Mouse (Mus musculus): ENCODE data around the gene Egfl7. TPM values are rescaled to one million over a fixed set of nuclear protein-coding genes. Genes with fewer than 3 reads are reported as not detected.

The Egfl7 gene
- total RNA-seq, 2 experiments from 2014 or later, result 53.5 to 59.7 TPM

DNA sequence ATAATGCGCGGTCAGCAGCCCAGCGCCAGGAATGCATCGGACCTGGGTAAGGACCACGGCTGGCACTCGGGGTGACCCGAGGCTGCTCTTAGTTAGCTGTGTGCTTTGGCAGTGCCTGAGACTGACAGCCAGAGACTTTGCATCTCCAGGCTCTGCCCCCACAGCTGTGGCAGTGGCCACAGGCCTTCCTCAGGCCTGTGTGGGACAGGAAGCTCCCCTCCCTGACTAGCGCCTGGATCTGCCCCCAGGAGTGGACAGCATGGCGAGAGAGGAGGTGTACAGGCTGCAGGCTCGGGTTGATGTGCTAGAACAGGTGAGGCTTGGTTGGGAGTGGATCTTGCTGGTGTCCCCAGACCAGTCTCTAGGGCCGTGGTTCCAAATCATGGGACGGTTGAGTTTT is 11.6 kb downstream of the Egfl7 start:
- no peak for DNase-seq (ENCODE audit: low spot score in 2 of 2)

DNA sequence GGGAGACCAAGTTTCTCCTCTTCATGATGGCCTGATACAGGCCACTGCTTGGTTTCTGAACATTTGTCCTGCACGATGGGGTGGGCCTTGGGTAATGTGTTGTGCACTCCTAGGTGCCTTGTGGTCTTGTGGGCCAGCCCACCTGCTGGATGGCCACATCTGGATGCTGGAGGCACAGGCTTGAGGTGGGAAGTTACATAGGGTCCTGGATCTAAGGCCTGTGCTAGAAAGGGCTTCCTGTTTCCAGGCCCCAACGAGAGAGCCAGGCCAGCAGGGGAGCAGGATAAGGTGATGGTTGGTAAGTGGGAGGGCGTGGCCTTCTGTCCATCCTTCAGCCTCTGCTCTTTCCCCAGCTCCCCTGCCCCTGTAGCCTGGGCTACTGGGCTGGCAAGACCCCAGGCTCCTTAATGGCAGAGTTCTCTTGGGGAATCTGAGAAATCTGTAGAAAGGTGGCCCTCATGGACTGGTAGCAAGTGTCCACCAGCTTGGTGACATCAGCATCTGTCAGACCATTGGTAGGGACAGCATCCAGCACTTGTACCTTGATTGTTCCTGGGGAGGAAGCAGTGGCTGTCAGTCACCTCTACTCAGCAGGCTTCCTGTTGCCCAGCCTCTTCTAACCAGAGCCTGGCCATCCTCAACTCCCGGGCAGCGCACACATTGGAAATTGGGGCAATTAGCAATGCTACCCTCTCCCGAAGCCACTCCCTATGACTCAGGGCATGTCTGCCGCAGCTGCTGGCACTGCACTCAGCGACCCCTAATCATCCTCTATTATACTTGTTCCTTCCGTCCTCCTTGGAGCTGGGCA is 13.6 kb downstream of the Egfl7 start:
- no peak for DNase-seq (ENCODE audit: low spot score in 2 of 2)

DNA sequence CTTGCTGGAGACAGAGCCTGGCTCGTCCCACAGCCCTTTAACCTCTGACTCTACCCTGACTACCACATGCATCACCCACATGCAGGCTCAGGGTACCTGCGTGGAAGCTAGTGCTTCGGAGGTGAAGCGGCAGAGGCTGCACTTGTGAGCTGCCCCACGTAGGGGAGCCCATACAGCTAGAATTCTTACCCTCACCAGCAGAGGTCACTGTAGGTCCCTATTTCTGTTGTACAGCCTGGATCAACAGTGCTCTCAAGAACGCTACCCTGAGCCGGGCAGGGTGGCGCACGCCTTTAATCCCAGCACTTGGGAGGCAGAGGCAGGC is 14.2 kb downstream of the Egfl7 start:
- peak in 1 of 2 experiments; percentile 45 for DNase-seq (ENCODE audit: low spot score in 2 of 2)

DNA sequence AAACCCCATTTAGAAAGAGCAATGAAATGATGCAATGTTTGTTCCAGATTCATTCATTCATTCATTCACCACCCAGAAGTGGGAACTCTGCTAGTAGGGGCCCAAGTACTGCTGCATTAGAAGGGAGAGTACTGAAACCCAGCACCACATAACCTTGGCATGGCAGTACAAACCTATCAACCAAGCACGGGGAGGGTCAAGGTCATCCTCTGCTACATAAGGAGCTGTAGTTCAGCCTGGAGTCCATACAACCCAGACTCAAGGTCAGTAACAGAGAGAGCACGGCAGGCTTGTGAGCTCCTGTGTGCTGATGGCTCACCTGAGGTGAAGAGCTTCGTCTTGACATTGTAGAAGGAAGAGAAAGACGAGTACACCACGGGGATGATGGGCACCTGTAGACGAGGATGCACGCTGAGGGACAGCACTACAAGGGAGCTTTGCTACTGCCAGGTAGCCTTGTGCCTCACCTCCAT is 14.7 kb downstream of the Egfl7 start:
- no peak for DNase-seq (ENCODE audit: low spot score in 2 of 2)

DNA sequence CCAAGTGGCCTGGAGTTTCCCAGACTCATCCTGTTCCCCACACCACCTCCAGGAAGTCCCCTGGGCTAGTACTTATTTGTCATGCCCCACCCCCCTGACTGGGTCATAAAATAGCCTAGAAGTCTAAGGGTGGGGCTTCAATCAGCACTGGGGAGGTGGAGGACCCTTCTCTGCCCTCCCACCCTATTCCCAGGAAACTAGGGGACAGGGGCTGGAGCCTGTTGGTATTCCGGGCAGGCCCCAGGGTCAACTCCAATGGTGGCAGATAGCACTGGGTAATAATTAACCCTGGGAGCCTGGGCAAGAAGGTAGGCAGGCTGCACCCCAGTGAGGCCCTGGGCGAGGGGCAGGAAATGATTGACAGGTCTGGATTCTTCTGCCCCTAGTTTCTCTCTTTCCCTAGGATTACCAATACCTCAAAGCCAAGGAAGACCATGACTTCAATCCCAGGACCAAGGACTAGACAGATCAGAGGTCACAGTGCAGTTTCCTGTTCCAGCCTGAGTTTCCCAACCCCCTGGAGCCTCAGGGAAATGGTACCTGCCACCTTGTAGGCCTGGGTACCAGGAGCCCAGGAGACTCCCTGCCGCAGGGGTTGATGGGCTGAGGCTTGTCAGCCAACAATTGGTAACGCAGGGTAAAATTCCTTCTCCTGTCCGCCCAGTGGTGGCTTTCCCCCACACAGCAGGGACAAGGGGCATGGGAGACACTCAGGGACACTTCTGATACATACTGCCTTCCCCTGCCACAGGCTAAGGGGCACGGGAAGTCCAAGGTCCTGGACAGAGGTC is 15.3 kb downstream of the Egfl7 start:
- no peak for DNase-seq (ENCODE audit: low spot score in 2 of 2)

DNA sequence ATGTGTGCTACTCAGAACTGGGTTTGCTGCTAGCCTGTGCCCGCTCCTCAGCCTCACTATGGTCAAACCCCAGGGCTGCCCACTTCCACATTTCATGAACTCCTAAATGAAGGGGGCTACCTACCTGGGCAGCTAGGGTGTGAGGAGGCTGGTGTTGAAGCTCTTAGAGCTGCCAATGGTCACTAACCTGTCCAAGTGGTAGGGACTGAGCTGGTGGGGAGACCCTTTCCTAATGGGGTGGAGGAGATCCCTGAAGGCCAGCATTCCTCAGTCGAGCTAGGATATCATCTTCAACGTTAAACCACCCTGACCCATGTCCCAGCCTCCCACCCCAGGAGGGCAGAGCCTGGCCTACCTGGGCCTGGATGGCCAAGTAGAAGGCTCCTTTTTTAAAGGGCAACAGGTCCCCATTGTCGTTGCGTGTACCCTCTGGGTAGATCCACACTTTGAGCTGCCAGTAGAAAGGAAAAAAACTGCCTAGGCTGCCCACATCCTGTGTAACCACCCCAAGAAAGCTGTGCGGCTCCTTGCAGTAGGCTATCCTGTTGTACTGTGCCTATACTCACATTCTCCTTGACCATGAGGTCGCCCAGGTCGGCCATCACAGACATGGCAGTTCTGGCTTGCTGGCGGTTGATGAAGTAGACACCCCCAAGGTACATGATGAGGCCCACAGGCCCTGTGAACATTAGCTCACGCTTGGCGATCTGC is 16.1 kb downstream of the Egfl7 start:
- no peak for DNase-seq (ENCODE audit: low spot score in 2 of 2)

DNA sequence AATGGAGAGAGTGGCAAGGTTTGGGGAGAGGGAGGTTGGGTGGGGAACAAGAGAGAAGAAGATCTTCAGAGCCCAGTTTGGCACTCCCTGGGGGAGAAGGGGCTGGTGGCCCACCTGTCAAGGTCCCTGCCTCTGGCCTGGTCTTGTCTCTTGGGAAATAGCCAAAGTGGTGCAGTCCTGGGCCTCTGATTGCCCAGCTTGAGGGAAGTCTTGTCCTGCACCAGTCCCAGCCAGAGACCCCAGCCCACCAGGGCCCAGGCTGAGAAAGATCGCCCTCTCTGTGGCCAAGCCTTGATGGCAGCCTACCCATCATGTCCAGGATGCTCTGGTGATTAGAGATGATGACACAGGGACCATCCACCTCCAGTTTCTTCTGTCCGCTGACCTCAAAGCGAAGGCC is 17.1 kb downstream of the Egfl7 start:
- DNase-seq (ENCODE audit: low spot score in 2 of 2), result no peak

DNA sequence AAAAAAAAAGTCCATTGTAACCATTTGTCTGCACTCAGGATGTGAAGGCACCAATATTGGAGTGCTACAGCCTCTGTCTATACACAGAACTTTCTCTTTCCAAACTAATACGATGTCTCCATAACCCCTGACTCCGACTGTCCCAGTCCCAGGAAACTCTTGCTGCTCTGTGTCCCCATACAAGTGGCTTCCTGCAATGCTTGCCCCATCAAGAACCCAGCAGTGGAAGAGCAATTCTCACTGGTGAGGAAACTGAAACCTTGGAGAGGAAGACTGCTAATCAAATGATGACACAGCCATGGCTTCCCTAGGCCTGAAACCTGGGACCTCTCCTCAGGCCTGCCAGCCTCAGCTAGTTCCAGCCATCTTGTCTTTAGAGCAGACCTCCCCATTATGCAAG is 18.0 kb downstream of the Egfl7 start:
- no peak for DNase-seq (ENCODE audit: low spot score in 2 of 2)

DNA sequence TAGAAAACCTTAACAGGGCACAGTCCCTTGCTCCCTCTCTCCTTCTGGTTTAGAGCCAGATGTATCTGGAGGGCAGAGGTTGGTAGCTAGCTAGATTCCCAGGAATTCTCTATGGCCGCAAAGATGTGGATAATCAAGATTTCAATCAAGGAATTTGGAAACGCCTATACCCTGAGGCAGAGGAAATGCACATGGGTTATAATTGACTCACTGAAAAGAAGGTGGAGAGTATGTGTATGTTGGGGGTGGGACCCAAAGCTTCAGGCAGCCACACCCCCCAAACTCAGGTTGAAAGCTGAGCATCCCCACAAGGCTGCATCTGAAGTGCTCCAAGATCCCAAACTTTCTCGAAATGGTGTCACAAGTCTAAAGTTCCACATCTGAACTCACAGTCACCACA is 18.6 kb downstream of the Egfl7 start:
- DNase-seq (ENCODE audit: low spot score in 2 of 2), result no peak

DNA sequence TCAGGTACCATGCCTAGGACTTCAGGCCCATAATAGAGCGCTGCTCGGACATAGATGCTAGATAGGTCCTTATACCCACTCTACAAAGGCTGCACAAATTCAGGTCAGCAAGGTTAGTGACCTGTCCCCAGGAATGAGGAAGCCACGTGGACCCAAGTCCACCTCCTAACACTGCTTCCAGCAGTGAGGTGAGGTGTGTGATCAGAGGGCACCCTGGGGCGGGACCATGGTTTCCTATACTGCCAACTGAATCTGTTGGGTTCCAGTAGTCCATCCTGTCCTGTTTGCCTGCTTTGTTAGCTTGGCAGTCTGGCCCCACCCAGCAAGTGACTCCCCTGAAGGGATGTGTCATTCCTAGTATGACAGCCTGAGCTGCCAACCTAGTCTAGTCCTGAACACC is 20.2 kb downstream of the Egfl7 start:
- no peak for DNase-seq (ENCODE audit: low spot score in 2 of 2)

DNA sequence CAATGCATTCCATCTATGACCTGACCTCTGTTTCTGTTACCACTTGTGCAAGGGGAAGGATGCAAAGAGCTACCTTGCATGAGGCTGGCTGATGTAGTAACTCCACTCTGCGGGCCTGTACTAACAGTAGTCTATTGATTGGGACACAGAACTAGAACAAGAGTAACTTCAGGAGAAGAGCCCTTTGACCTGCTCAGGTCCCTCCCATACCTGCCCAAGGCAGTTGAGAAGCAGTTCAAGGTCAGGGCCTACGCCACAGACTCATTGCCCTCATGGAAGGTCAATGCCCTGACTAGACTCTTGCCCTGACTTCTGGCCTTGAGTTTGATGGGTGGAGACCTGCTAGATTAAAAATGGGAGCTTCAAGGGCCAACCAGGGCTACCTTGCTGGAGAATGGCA is 20.9 kb downstream of the Egfl7 start:
- DNase-seq (ENCODE audit: low spot score in 2 of 2), result no peak

DNA sequence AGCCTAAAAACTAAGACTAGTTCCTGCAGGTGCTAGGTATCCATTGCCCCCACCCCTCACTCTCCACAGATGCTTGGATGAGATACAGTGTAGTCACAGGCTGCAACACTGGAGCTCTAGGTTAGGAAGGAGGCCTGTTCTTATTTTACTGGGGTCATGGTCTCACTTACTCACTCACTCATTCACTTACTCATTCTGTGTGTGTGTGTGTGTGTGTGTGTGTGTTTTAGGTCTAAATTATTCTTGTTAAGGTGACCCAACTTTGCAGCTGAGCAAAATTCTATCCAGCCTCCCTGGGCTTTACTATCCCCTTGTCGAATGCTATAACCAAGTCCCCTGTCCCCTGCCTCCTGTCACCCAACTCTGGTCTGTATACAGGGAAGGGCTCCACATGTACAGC is 21.8 kb downstream of the Egfl7 start:
- no peak for DNase-seq (ENCODE audit: low spot score in 2 of 2)

DNA sequence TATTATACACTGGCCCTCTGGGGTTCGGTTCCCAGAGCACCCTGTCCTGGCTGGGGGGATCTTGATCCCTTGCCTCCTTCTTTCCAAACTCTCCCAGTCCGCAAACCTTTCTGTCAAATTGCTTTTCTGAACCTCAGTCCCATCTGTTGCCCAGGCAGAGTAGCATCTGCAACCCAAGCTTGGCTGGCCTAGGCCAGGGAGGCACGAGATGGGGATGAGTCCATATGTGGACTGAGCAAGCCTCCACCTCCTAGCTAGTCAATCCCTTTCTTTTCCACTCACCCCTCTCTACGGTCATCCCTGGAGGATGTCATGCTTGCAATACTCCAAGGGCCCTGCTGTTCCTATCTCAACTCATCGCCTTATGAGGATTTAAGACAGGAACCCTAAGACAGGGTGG is 22.8 kb downstream of the Egfl7 start:
- no peak for DNase-seq (ENCODE audit: low spot score in 2 of 2)

DNA sequence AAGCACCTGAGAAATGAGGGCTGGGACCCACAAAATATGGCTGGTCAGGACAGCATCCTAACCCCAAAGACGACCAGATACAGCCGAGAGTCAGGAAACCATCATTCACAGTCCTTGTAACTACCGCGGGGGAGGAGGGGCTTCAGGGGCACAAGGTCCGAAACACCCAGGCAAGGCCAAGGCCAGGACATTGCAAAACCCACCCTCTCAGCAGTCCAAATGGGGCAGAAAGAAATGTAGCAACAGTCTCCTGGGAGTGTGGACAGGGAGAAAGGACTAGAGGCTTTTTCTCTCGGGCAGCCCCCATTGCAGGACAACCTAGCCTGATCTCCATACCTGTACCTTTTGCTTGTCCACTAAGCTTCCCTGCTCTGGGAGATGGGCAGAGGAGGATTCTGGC is 23.3 kb downstream of the Egfl7 start:
- DNase-seq (ENCODE audit: low spot score in 2 of 2), result no peak

DNA sequence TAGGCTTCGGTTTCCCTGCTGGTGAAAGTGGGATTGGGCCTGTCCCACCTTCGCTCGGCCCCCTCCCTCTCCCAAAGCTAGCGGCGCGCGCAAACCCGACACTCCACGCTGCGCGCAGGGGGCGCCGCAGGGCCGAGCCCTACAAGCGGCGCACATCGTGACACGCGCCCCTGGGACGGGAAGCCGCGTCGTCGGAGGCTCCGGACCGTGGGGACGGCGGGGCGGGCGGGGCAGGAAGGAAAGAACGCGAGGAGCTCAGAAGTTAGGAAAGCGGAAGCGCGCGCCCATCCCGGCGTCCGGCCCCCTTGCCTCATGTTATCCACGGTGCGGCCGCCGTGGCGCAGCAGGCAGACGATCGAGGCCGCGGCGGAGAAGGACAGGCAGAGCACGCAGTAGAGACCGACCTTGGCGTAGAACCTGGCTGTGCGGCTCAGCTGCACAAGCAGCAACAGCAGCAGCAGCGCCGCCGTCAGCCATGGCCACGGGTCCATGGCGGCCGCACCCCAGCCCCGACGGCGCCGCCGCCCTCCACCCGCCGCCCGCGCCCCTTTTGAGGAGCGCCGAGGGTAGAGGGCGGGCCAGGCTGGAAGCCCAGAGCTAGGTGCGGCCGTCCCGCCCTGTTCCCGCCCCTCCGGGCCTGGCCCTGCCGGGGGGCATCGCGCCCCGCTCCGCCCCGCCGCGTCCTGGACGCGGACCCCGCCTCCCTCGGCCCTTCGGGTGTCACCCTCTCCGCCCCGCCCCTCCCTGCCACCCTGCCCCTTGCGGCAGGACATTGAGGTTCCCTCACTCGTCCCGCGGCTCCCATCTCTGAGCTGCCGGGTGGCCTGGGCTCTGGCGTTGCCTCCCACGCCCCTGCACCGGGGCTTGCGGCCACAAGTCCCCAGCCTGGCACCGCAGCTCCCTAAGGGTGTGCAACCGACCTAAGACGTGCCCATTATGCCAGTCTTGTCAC is 24.2 kb downstream of the Egfl7 start, which contains the start of gene Agpat2:
Agpat2 (minus strand) TSS at position 698 of the 952 bp plus-strand sequence.
- peak in 1 of 2 experiments; percentile 18 for DNase-seq (ENCODE audit: low spot score in 2 of 2)

DNA sequence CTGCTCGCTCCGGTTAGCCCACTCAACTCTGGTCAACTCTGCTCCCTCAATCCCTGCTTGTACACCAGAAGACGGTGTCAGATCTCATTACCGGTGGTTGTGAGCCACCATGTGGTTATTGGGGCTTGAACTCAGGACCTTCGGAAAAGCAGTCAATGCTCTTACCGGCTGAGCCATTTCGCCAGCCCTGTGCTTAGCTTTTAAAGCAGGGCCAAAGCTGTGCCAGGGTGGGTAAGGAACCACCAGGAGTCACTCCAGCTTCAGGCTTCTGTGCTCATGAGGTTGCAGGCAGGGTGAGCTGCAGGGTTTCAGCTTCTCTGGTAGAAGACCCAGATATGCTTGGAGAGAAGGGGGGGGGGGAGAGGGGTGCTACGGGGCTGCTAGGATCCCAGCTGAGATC is 25.5 kb downstream of the Egfl7 start:
- no peak for DNase-seq (ENCODE audit: low spot score in 2 of 2)

DNA sequence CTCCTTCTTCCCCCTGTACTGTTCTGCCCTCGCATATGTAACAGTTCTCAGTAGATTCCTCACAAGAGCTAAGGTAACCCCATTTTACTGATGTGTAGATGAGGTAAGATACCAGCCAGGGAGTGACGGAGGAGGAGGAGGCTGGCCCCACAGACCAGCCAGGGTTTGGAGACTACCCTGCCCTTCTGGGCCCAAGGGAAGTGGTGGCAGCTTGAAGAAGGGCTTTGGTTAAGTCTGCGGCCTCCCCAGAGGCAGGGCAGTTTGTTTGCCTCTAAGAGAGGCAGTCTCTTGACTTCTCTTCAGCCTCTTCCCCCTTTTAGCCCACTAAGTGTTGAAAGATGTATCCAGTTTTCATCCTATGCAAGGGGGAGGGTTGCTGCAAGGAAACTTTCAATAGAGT is 26.8 kb downstream of the Egfl7 start:
- no peak for DNase-seq (ENCODE audit: low spot score in 2 of 2)

DNA sequence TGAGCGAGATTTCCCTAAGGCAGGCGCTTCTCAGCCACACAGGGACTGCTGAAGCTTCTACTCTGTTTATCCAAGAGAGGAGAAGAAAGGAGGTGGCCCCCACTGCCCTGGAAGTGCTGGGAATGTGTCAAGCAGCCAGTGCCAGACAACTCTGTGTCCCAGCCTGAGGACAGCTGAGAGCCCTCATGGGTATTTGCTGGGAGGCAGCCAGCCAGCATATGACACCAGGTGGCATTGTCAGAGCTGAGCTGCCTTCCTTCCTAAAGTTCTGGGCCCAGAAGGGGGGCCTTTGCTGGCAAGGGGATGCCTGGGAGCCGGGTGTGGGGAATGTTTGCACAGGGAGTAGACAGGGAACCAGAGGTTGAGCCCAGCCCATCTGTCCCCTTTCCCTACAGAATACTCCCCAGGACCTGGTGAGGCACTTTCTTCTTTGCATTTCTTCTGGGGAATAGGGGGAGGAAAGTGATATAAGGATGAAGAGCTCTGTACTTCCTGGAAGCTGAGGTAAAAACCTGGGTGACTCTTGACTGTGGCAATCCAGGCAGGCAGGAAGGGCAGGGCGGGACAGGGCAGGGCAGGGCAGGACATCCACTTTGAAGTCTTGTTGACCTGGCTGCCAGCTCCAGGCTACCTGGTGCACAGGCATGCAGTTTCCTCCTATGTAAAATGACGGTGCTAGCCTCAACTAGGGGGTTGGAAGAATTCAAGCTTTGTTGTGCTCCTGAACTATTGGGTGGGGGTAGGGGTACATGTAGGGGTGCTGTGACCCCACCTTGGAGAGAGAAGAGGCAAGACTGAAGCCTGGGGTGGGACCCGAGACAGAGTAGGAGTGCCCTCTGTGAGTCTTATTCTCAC is 27.5 kb downstream of the Egfl7 start:
- no peak for DNase-seq (ENCODE audit: low spot score in 2 of 2)

DNA sequence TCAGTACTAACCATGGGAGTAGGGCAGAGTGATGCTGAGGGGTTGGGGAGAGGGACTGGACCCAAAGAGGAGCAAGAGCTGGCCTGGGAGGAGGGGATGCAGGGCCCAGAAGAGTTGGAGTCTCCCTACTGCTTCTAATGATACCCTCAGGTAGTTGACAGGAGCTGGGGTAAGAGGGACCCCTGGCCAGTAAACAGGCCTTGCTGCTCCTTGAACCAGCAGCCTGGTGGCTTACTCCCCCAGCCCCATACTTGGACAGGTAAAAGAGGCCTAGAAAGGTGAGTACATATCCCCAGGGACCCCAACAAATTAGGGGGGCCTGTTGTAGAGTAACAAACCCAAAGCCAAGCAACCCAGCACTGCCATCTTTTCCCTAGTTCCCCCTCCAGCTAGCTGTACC is 29.0 kb downstream of the Egfl7 start:
- DNase-seq (ENCODE audit: low spot score in 2 of 2), result no peak

DNA sequence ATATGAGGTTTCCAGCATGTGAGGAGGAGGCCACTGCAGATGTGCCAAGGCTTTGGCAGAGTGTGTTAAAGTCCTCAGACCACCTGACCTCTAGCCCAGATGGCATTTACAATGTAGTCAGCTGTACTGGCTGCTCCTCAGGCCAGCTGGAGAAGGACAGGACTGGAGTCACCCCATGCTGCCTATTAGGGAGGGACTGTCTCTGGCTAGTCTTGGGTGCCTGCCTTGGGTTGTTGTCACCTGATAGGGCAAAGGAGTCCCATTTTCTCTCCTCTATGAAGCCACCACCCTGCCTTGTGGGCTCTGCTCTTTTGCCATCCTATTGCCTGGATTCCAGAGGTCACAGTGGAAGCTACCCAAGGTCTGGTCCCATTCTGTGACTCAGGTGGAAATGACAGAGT is 29.4 kb downstream of the Egfl7 start:
- no peak for DNase-seq (ENCODE audit: low spot score in 2 of 2)

Measured in layer of hippocampus, adult 18-20 months (tissue).